Mouse (Mus musculus): Measurements from ENCODE around the gene Igfbp4.
A peak's percentile ranks its signal among the peaks of the same experiment; 100 is the strongest.

The Igfbp4 gene

DNA sequence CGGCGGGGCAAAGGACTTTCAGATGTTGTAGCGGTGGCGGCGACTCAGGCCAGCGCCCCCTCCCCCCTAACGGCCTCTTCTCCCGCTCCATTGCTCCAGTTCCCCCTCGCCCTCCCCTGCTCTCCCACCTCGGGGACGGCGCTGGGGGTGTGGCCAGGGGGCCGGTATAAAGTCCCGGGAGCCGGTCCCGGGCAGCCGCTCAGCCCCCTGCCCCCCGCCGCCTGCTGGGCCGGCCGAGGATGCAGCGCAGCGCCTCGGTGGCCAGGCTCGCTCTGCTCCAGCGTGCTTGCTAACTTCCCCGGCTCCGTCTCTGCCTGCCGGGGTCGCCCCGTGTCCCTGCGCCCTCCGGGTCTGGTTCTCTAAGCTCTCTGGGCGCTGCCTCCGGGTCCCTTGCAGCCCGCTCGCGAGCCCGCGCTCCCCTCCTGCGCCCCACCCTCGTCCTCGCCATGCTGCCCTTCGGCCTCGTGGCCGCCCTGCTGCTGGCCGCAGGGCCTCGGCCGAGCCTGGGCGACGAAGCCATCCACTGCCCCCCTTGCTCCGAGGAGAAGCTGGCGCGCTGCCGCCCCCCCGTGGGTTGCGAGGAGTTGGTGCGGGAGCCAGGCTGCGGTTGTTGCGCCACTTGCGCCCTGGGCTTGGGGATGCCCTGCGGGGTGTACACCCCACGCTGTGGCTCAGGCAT is at the start of gene Igfbp4:
TSS of gene Igfbp4 (plus strand) at position 194 of the 679 bp plus-strand sequence.
- no peak for DNase-seq

DNA sequence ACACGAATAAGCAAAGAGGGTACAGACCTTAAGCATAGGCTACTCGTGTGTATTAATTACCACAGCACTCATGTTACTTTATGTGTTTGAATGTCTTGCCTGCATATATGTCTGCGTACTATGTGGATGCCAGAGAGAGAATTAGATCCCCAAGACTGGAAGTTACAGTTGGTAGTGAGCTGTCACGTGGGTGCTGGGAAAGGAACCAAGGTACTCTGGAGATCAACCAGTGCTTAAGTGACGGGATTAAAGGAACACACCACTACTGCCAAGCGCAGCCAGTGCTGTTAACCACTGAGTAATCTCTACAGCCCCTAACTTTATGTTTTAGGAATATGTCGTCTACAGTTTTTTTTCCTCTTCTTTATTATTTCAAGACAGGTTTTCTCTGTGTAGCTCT is 45.1 kb upstream of the Igfbp4 start:
- DNase-seq: no peak

DNA sequence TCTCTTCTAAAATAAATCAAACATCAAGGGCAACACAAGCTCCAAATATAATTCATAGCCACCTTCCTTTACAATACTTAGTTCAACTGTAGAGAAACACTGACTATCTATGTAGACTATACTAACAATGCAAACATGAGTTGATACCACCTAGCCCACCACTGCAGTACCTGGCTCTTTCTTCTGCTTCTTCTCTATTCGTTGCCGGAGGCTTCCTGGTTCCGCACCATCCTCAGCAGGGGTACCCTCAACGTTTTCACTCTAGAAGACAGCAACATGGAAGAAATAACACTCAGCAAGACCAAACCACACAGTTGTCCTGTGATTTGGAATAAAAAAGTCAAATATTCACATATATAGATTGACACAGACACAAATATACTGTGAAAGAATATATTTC is 43.4 kb upstream of the Igfbp4 start:
- no peak for DNase-seq

DNA sequence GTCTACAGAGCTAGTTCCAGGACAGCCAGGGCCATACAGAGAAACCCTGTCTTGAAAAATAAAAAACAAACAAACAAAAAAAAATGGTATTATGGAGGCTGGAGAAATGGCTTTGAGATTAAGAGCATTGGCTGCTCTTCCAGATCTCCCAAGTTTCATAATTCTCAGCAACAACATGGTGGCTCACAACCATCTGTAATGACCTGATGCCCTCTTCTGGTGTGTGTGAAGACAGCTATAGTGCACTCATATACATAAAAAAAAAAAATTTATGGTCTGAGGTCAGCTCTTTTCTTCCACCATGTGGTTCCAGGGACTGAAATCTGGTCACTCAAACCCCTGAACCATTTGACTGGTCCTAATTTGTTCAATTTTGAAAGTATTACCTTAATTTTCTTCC is 42.3 kb upstream of the Igfbp4 start:
- no peak for DNase-seq

DNA sequence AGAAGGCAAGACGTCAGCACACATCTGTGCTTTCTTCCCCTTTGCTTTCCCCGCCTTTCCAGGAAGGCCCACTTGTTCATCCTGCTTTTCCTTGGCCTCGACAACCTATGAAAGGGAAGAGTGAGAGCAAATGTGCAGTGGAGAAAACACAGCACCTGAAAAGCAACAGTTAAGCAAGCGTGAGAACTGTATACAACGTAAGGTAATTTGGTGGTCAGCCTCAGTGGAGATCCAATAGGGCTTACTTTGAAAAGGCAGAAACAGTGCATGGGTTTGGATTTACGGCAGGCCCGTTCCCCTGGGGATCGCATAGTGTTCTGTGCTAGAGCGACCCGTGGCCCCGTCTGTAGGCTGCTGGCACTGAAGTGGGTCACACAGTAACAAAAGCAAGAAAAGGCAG is 41.8 kb upstream of the Igfbp4 start:
- DNase-seq: no peak

DNA sequence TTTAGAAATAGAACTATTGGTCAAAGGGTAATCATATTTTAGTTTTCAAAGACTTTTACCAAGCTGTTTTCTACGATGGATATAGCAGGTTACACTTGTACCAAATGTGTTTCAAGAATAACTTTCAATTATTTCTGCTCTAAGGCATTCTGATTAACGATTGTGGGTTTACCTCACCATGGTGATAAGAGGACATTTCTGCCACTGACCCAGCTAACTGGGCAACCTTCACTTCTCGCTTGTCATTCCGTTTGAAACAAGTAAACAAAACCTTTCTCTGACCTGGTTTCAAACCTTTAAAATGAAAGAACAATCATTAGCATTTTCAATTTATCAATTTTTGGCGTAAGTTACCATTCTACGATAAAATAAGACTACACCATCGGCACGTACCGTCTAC is 34.3 kb upstream of the Igfbp4 start:
- DNase-seq: no peak

DNA sequence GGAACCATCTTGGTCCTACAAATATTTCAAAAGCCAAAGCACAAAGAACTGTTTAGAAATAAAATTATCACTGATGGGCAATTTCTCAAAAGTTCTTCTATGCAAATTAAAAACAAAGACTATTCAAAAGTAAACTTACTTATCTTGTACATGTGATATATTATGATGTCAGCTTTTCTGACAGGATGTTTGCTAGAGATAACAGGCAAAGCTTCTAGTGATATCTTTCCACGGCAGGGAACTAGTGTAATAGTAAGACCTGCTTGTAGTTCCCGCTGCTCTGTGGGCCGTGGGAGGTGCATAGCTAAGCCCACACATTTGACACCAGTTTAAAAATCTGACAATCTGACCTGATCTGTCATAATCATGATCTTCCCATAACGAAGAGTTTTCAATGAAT is 30.9 kb upstream of the Igfbp4 start:
- DNase-seq: no peak

DNA sequence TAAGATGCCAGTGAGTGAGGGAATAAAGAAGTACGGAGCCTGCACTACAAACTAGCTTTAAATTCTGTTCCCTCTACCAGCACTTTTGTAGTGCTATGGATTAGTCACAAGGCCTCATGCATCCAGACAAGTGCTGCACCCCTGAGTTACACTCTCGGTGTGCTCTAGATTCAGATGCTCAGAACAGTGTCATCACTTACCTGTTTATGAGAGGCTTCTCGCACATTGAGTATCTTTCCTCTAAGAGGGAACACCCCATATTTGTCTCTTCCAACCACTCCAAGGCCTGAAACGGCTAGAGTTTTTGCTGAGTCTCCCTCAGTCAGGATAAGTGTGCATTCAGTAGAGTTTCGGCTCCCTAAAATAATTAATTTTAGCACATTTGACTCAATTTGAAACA is 30.3 kb upstream of the Igfbp4 start:
- DNase-seq: no peak

DNA sequence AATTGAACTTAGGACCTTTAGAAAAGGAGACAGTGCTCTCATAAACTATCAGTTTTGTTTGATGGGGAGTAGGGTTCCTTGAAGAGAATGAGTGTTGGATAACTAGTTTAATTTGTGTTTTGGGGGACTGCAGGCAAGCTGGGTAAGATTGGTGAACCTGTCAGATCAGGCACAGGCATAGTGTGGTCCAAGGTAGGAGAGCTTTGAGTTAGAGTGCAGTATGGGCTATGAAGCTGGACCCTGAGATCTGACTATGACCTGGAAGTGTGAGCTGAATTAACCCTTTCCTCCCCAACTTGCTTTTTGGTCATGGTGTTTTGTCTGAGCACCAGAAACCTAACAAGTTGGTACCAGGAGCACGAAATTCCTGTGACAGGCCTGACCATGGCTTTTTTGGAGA is 27.2 kb upstream of the Igfbp4 start:
- DNase-seq: no peak

DNA sequence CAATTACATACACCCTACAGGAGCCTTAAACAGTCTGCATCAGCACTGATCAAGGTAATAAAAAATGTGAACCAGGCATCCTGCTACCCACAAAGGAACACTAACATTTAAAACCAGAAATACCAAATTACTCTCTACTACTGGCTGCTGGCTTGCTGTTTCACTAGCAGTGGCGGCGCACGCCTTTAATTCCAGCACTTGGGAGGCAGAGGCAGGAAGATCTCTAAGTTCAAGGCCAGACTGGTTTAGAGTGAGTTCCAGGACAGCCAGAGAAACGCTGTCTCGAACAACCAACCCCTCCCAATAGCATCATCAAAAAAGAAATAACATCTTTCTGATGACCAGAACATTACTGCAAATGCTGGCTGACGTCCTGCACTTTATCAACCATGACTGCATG is 21.2 kb upstream of the Igfbp4 start:
- no peak for DNase-seq

DNA sequence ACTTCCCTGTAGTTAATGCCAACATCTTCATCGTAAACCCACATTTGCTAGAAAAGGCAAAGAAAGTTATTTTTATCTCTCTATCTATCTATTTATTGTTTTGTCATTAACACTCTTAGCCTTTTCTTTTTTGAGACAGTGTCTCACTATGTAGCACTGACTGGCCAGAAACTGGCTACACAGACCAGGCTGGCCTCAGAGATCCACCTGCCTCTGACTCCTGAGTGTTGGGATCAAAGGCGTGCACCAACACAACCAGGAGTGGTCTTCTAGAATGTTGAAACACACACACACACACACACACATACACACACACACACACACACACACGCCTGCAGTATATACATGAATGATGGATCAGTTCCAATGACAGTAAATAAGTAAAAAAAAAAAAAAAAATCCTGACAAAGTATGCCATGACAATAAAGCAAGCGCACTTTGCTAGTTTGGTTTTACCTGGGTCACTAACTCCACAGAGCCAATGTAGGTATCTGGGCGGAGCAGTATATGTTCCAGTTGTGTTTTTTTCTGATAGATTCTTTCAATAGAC is 18.6 kb upstream of the Igfbp4 start:
- no peak for DNase-seq

DNA sequence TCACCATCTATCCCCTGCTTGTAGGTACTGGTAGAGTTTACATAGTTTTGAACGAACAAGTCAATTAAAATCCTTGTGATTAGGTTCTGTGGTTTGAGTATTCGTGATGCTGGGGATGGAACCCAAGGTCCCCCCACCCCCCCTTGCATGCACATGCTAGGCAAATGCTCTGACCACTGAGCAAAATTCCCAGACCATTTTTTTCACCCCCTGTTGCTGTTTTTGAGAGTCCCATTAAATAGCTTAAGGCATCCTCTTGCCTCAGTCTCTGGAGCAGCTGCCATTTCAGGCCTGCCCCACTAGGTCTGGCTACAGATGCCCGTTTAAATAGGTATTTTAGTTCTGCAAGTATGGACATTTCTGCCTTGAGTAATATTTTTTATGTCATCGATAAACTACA is 17.9 kb upstream of the Igfbp4 start:
- DNase-seq: no peak

DNA sequence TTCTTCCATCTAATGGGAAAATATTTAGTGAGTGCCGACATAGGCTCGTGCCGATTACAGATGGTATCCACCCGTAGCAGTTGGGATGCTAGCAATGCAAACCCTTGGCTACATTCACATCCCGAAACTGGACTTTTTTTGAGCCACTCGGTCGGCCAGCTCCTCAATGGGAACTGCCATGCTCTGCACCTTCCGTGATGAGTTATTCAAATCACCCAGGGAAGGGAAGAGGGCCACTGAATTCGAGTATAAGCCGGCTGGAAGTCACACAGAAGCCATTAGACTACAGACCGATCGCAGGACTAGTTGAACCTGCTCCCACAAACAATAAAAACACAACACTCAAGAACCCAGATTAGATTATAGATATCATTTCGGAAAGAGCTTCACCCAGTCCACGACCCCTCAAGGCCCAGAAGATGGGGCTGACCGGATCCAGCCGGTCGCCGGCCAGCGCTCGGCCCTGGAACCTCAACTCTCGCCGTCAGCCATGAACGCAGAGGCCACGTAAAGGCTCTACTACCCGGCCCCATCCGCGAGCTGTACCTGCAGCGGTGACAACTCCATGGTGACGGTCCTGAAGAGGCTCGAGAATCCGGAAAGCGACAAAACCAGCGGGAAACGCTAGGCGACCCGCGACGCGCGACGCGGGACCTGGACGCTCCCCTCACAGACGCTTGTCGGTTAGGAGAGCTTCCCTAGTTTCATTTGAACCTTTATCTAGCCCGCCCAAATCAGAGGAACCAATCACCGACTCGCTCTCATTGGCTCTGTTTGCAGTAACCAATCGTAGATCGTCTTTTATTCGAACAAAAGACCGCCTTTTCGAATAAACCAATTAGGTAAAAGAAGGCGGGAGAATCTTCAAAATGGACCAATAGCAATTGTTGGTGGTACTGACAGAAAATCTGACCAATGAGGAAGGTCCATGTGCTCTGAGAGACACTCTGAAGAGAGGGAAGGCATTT is 17.3 kb upstream of the Igfbp4 start, which contains the start of gene Top2a:
TSS of gene Top2a (minus strand) at position 690 of the 968 bp plus-strand sequence.
- peak; percentile 76 to 92 for DNase-seq

DNA sequence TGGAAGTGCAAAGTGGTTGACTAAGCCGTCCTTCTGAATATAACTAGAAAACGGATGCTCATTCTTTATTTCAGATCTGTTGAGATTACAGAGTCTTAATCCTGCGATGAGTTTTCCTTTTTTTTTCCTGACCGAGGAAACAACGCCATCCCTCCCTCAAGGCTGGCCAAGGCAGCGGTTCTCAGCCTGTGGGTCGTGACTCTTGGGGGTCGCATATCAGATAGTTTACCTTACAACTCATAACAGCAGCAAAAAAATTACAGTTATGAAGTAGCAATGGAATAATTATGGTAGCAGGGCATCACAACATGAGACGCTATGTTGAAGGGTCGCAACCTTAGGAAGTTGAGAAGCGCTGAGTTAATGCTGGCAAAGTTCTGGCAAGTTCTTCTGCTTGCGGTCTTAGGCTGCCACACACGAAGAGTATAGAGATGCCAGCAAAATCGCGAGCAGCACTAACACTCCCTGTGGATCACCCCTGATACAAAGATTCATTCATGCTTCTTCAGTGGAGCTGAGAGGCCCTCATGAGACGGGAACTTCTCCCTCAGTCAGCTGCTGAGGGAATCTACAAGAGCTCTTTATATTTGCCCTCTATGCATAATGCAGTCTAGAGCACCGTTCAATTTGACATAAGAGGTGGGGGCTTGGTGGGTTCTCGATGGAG is 16.4 kb upstream of the Igfbp4 start:
- DNase-seq: no peak

DNA sequence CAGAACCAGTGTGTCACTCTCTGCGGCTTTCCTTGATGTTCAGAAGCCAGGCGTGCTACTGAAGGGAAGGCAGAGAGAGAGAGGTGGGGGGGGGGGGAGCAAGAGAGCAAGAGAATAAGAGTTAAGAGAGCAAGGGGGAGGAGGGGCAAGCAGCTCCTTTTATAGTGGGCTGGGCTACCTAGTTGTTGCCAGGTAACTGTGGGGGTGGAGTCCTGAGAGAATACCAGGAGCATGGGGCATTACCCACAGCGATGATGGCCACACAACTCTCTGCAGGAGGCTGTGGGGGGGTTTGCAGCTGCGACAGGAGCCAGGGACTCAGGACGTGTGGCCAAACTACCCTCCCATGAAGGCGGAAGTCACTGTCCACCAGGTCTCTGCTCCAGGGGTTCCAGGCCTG is 15.2 kb upstream of the Igfbp4 start:
- DNase-seq: peak in 1 of 2 experiments; percentile 23

DNA sequence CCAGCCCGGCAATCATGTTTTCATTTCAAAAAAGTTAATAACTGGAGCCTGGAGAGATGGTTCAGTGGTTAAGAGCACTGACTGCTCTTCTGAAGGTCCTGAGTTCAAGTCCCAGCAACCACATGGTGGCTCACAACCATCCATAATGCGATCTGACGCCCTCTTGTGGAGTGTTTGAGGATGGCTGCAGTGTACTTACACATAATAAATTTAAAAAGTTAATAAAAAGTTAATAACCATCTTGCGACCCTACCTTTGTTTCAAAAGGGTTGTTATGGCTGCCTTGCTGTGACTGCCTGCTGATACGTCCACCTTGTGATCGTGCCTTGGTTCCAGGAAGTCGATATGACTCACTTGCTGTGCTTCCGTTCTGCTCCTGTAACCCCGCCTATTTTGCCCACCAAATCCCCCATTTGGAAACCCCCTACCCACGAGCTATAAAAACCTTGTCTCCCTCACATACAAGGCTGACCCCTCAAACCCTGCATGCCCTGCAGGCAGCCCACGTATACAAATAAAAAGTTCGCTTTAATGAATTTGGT is 14.1 kb upstream of the Igfbp4 start:
- DNase-seq: no peak

DNA sequence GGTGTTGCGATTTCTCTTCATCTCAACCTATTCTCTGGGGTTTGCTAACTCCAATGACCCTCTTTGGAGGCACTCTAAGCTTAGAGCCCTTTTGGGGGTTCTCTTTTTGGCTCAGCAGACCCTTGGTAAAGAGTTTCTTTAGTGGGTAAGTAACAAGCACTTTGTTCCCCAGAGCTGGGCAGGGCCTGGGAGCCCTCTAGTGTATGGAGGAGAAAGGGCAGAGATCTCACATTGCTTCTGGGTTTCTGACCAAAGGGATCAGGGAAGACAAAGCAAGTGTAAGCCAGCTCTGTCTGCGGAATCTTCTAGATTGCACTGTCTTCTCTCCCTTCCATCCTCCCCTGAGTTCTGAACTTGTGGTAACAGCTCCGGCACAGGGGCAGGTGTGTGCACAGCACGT is 5.7 kb upstream of the Igfbp4 start:
- no peak for DNase-seq

DNA sequence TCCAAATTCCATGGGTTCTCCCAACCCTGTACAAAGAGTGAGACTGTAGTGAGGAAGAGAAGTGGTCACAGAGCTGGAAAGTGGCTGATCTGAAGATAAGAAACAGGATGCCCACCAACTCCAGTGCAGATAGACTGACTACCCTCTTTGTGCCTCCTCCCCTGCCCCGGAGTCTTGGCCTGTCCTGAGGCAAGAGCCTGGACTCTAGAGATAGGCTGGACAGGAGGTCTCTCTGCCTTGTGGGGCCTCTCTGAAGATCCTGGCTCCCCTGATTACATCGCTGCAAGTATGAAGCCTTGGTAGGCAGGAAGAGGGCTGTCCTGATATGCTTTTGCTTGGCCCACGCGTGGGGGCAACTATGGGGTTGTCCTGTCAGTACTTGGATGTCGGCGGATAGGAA is 4.8 kb upstream of the Igfbp4 start:
- no peak for DNase-seq

DNA sequence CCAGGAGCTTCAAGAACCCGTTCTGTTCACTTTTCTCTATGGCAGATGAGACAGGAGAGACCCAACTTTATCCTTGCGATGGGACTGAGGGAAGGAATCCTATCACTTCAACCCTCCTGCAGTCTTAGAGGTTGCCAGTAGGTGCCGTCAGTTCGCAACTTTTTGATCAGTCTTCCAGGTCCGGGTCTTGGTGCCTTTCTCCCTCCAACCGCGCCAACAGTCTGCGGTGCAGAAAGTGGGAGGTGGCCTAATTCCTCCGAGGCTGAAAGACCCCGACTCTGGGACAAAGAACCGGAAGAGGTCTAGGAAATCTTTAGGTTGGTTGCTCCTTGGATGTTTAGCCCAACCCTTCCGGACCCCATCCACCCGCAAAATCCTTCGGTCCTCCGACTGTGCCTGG is 1.3 kb upstream of the Igfbp4 start:
- peak; percentile 48 to 66 for DNase-seq

DNA sequence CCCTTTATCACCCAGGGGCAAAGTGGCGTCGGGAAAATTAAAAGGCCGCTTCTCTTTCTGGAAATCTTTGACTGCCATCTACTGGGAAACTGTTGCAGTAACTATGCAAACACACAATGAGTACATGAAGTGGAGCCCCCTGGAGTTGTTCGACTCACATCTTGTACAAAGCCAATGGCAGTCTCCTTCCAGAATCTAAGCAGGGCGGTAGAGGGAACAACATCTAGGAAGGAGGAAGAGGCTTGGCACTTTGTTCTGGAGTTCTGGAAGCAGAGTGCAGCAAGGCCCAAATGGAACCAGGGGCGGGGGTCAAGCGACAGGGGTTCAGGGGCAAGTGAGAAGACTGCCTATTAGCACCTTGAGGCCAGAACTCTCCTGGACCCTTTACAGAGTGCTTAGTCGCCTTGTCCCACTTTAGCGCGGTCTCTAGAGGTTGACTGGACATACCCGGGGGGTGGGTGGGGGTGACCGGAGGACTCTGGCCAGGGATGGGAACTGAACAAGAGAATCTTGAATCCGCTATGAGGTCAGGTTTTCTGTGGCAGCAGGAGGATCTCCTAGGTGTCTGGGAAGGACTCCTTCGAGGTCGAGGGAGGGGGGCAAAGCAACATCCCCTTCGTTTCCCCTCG is 584 bp upstream of the Igfbp4 start:
- DNase-seq: no peak

DNA sequence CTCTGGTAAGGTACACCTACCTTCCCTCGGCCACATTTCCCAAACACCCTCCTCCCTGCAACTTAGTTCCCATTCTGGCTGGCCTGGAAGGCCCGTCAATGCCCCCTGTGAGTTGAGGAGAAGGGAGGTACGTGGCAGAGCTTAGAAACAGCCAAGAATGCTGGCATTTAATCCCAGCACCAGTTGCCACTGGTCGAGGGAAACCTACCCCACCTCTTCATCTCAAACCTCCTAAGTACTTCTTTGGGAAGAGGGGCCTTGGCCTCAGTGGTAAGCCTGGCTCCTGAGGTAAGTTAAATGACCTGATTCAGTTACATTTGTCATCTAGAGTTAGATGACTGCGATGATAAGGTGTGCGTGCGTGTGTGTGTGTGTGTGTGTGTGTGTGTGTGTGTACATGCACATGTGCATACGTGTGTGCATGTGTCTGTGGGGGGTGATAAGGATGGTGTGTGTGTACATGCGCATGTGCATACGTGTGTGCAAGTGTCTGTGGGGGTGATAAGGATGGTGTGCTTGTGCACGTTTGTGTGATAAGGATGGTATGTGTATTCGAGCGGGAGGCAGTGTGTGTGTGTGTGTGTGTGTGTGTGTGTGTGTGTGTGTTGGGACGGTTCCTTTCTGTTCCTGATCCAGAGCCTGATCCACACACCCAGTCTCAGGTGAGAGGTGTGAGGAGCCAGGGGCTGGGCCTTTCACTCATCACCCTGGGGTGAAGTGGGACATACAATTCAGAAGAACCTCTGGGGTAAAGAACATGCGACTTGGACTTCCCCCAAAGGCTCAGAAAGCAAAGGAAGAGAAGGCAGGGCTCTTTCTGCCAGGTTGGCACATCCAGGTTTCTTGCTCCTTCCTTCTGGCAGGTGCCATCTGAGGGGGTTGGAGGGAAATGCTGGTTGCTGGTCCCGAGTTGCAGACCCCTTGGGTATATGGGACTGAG is 1.1 kb downstream of the Igfbp4 start:
- no peak for DNase-seq
